Mouse (Mus musculus): ENCODE results near the gene Tlx2. TPM values are rescaled to one million over a fixed set of nuclear protein-coding genes. Genes with fewer than 3 reads are reported as not detected.

The Tlx2 gene
- under 1 TPM in 1 of 2 experiments, not detected in 1; 0.11 TPM for polyA plus RNA-seq (2017; shearing (Covaris generic))

DNA sequence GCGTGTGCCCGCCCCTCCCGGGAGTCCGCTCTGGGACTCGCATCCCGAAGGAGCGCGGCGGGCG is at the start of gene Tlx2:
Tlx2 (minus strand) TSS at position 47 of the 64 bp plus-strand sequence.

DNA sequence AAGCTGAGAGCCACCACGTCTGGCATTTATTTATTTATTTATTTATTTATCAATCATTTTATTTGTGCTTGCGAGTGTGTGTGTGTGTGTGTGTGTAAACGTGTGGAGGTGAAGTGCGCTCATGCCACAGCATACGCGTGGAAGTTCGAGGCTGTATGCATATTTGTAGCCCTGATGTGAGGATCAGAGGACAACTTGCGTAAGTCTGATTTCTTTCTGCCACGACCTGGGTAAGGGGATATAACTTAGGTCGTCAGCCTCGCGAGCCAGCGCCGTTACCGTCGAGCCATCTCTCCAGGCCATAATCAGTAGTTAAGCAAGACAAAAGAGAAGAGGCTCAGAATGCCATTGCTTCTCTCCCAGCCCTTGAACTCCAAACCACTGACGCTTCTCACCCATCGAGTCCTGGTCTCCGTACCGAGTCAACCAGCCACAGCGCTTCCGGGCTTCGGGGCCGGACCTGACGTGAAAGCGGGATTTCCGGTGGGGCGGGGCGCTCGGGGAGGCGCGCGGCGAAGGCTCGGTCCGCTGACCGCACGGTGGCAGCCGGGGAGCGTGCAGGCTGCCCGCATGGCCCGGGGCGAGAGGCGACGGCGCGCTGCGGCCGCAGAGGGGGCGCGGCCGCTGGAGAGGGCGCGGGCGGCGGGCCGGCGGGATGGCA is 45.0 kb upstream of the Tlx2 start, which contains the start of gene Mogs:
Mogs (plus strand) TSS at position 486 of the 661 bp plus-strand sequence.

GRCm38 (mm10) chr6:83108762-83109668 is 38.9 kb upstream of the Tlx2 start, which contains the start of gene Mrpl53:
TSS of gene Mrpl53 (plus strand) at chr6:83109040.

DNA sequence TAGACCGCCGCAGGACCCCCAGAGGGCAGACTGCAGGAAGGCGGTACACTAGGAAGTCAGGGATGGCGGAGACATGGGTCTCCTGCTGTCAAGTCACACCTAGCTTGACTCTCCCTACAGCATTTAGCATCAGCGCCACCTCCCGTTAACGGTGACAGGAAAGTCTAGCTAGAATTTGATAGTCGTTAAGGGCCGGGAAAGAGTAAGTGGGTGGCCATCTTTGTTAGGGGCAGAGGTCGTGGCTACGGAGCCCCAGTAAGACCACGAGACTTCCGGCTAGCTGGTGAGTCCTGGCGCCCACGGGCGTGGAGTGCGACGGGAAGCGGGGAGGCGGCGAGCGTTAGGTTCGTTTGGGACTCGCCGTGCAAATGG is 31.2 kb upstream of the Tlx2 start, which contains the start of the genes Ccdc142 and Gm42688:
Ccdc142 (plus strand) TSS at position 286 of the 372 bp plus-strand sequence.
Gm42688 (plus strand) TSS at position 302 of the 372 bp plus-strand sequence.

GRCm38 (mm10) chr6:83086121-83087035 is 16.3 kb upstream of the Tlx2 start, which contains the start of gene Lbx2:
TSS of gene Lbx2 (plus strand) at chr6:83086367.

DNA sequence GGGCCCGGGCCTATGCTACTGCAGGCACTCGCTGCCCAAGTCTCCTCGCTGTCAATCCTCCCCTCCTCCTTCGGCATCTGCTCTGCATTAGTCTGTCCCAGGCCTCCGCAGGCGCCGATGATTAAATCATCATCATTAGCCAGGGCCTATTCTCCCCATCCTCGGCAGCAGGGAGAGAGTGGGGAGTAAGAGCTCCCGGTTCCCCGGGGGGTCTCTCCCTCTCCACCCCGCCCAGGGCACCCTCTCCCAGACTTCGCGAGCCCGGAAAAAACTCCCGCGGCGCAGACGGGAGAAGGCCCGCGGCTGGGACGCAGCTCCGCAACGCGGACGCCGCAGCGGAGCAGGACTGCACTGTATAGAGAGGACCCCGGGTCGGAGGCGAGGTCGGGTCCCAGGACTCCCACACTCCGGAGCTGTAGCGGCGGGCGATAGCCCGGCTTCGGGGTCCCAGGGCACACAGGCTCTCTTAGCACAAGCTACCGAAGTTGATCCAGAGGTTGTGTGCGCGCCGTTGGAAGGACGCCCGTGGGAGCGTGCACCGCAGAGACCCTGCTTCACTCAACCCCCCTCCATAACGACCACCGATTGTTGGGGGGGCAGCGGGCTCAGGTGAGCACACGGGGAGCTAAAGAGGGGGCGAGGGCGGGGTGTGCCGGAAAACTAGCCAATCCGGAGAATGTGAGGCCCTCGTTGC is 7.7 kb upstream of the Tlx2 start, which contains the start of gene Pcgf1:
Pcgf1 (plus strand) TSS at position 240 of the 694 bp plus-strand sequence.

DNA sequence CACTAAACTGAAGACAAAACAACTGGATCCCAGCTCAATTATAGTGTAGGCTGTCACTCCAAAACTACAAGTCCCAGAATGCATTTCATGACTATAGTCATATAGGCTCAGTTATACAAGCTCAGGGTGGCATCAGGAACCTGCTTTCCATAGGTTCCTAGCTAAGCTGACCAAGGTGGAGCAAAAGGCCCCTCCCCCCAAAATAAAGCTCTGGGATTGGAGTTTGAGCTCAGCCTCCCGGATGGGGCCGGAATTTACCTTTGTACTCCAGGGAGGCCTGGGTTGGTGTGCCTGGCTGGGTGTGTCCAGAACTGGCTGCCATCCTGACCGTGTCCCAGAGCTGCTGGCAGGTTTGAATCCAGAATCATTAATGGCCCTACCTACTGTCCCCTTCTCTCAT is 12.3 kb downstream of the Tlx2 start, which contains the start of gene Dqx1:
Dqx1 (plus strand) TSS at position 55 of the 400 bp plus-strand sequence.

GRCm38 (mm10) chr6:83054871-83055431 is 15.1 kb downstream of the Tlx2 start, which contains the start of gene Htra2:
TSS of gene Htra2 (minus strand) at chr6:83055273.

GRCm38 (mm10) chr6:83054074-83054851 is 15.8 kb downstream of the Tlx2 start, which contains the start of gene Aup1:
TSS of gene Aup1 (plus strand) at chr6:83054521.

DNA sequence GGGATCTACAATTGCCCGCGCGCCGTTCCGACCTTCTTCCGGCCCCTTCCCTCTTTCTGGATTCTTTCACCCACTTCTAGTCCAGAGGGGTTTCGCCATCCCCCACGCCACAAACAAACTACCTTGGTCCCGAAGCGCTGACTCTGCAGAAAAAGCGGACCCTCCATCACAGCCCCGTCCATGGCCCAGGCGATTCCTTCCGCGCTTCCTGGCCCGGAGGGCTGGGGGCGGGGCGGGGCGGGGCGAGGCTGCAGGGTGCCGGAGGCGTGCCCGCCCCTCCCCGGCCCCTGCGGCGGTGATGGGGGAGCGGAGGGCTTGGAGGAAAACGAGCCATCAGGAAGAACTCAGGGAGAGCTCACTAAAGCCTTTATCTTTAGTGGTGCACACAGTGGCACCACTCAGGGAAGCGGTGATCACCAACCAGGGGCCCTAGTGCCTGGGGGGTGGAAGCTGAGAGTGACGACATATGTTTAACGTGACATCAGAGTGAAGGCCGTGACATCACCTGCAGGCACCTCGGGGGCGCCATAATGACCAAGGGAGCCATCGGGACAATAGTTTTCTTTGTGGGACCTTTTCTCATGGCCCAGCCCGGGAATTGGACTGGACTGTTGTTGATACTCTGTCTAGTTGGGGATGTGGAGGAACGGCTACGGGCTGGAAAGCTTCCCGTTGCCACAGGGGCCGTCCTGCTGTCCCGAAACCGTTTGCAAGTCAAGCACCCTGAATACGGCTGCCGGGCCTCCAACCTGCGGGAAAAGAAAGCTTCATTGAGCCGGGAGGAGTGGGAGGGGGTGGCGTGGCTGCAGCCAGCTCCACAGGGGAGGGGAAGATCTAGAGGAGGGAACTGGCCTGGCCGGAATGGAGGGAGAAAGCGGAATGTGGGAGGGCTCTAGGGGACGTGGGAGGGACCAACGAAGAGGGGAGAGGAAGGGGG is 36.6 kb downstream of the Tlx2 start, which contains the start of the genes Dok1 and Loxl3:
Dok1 (minus strand) TSS at position 223 of the 937 bp plus-strand sequence.
Loxl3 (plus strand) TSS at position 925 of the 937 bp plus-strand sequence.

Other genes starting within 250 kb of the Tlx2 start
- 10 to 100 TPM in 1 of 2 experiments, 1 to 10 TPM in 1; 7.2 to 10.4 TPM for gene Sema4f, start 130.5 kb downstream of the Tlx2 start, polyA plus RNA-seq (2017; shearing (Covaris generic))
- under 1 TPM; 0.20 to 0.56 TPM for gene M1ap, start 123.4 kb downstream of the Tlx2 start, polyA plus RNA-seq (2017; shearing (Covaris generic))
- gene Dok1, start 36.8 kb downstream of the Tlx2 start, polyA plus RNA-seq (2017; shearing (Covaris generic)), result 10 to 100 TPM; 32.4 to 50.7 TPM
- under 1 TPM; 0.33 to 0.43 TPM for gene Loxl3, start 36.1 kb downstream of the Tlx2 start, polyA plus RNA-seq (2017; shearing (Covaris generic))
- gene Aup1, start 15.8 kb downstream of the Tlx2 start, polyA plus RNA-seq (2017; shearing (Covaris generic)), result 100 to 1,000 TPM; 423 to 439 TPM
- 10 to 100 TPM; 41.1 to 48.9 TPM for gene Htra2, start 15.0 kb downstream of the Tlx2 start, polyA plus RNA-seq (2017; shearing (Covaris generic))
- 1 to 10 TPM in 1 of 2 experiments, under 1 TPM in 1; 0.52 to 2.8 TPM for gene Dqx1, start 12.4 kb downstream of the Tlx2 start, polyA plus RNA-seq (2017; shearing (Covaris generic))
- gene Pcgf1, start 7.6 kb upstream of the Tlx2 start, polyA plus RNA-seq (2017; shearing (Covaris generic)), result 10 to 100 TPM; 34.0 to 46.7 TPM
- gene Lbx2, start 16.1 kb upstream of the Tlx2 start, polyA plus RNA-seq (2017; shearing (Covaris generic)), result under 1 TPM; 0.22 to 0.33 TPM
- 1 to 10 TPM; 3.9 to 7.1 TPM for gene Ccdc142, start 31.3 kb upstream of the Tlx2 start, polyA plus RNA-seq (2017; shearing (Covaris generic))
- 1 to 10 TPM; 6.6 to 8.2 TPM for gene Gm42688, start 31.3 kb upstream of the Tlx2 start, polyA plus RNA-seq (2017; shearing (Covaris generic))
- gene Mrpl53, start 38.7 kb upstream of the Tlx2 start, polyA plus RNA-seq (2017; shearing (Covaris generic)), result 10 to 100 TPM; 51.7 to 65.2 TPM
- 10 to 100 TPM; 86.0 to 98.4 TPM for gene Mogs, start 45.2 kb upstream of the Tlx2 start, polyA plus RNA-seq (2017; shearing (Covaris generic))
- 10 to 100 TPM; 63.4 to 63.9 TPM for gene Wbp1, start 51.3 kb upstream of the Tlx2 start, polyA plus RNA-seq (2017; shearing (Covaris generic))
- gene Ino80b, start 55.1 kb upstream of the Tlx2 start, polyA plus RNA-seq (2017; shearing (Covaris generic)), result 10 to 100 TPM; 38.5 to 41.6 TPM
- under 1 TPM; 0.26 to 0.30 TPM for gene Rtkn, start 65.2 kb upstream of the Tlx2 start, polyA plus RNA-seq (2017; shearing (Covaris generic))
- gene Wdr54, start 86.1 kb upstream of the Tlx2 start, polyA plus RNA-seq (2017; shearing (Covaris generic)), result under 1 TPM; 0.38 to 0.82 TPM
- not detected for gene 1700003E16Rik, start 86.1 kb upstream of the Tlx2 start, polyA plus RNA-seq (2017; shearing (Covaris generic))
- gene Dctn1, start 95.6 kb upstream of the Tlx2 start, polyA plus RNA-seq (2017; shearing (Covaris generic)), result 10 to 100 TPM; 43.0 to 63.2 TPM
- under 1 TPM; 0.06 to 0.57 TPM for gene Slc4a5, start 149.5 kb upstream of the Tlx2 start, polyA plus RNA-seq (2017; shearing (Covaris generic))